Mouse (Mus musculus) neutrophil, adult 5-6 weeks (primary cell): ENCODE results near the gene Nsg1. TPM values are rescaled to one million over a fixed set of nuclear protein-coding genes. Genes with fewer than 3 reads are reported as not detected.
A peak's percentile ranks its signal among the peaks of the same experiment; 100 is the strongest.

Experiments
- ATAC-seq: fragments of 151-379, 151-347 bp; 2 replicates; pipeline ENCODE4 v1.8.0; 2017; ENCODE audit warnings: mild to moderate bottlenecking, moderate TSS enrichment; ENCODE audit not compliant: insufficient number of reproducible peaks, poor library complexity, low FRiP score, severe bottlenecking; ENCODE audit errors: extremely low read depth
- total RNA-seq: library from RNA; stranded (forward); fragments of 200-1000 nt; gene quantifications from 2 replicates; pipeline ENCODE4 v1.2.3, GENCODE M21; 2017

The Nsg1 gene
- total RNA-seq, result 0.12 and 0.25 TPM in 2 replicates

GRCm38 (mm10) chr5:38159634-38160413, at the start of gene Nsg1:
Gene Nsg1, minus strand, starts transcription at chr5:38159907.
- ATAC-seq, result no peak

- no peak for ATAC-seq
Measured at GRCm38 (mm10) chr5:38208985-38209384, 49.3 kb upstream of the Nsg1 start.

DNA sequence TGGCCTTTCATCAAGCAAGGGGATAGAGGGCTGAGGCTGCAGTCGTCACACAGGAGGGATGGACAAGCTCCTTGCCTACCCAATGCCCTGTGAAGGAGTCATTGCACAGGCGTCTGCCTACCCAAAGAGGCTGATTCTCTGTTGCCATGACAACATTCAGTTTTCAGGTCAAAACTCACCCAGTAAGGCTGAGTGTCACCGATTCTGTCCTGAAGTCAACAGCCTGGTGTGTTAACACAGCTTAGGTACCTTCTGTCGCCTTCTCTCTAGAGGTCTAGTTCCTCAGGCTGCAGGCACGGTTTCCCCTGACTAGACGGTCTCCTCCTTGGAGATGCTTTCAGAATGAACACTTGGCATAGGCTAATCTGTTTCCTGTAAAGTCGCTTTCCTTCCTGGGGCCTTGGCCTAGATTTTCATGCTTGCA, 45.6 kb upstream of the Nsg1 start:
- no peak for ATAC-seq

GRCm38 (mm10) chr5:38199686-38200085, 40.0 kb upstream of the Nsg1 start:
- ATAC-seq, result no peak

DNA sequence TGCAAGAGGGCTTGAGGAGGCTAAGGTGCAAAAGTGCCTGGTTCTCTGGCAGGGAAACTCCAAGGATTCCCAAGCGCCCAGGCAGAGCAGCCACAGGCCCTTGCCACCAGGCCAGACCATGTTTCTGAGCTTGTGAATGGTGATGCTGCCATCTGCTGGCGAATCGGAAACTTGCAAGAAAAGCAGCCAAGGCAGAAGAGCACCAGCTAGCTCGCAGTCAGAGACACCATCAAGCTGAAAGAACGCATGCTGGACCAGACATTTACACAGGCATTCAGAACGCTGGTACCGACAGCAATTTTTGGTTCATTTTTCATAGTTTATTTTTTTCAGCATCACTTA, 37.7 kb upstream of the Nsg1 start:
- peak; percentile 38; the same call in 1 of the 2 replicates for ATAC-seq

- ATAC-seq, result no peak
Measured at GRCm38 (mm10) chr5:38196821-38197481, 37.2 kb upstream of the Nsg1 start.

DNA sequence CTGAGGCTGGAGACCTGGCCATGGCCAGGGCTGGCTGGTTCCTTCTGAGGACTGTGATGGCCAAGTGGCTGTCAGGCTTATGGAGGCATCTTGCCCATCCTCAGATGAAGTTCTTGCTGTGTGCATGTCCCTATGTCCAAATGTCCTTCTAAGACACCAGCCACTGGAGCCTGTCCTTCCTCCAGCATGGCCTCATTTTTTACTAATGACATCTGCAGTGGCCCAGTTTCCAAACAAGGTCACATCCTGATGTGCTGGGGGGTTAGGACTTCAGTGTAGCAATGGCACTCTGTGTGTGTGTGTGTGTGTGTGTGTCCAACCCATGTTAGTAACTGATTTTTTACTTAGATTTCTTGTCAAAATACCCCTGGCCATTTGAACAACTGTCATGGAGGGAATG, 36.2 kb upstream of the Nsg1 start:
- ATAC-seq, result no peak

GRCm38 (mm10) chr5:38194946-38195345, 35.2 kb upstream of the Nsg1 start:
- ATAC-seq, result no peak

GRCm38 (mm10) chr5:38190907-38191306, 31.2 kb upstream of the Nsg1 start:
- no peak for ATAC-seq

DNA sequence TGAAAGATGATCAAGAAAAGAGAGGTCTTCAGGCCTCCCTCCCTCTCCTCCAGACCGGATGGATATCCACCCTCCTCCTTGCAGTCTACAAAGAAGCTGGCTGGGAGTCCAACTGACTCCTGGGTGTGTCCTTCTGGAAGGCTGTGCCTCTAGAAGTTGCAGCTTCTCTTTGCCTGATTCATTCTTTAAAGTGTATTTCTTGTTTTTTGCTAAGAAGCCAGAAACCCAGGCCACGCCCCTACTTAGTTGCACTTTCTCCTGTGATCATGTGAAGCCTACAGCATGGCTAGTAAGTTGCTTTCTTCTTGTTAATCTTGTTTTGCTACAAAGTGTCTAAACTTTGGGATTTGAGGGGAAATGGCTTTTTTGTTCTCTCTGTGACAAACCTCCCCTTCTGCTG, 27.3 kb upstream of the Nsg1 start:
- ATAC-seq, result no peak

DNA sequence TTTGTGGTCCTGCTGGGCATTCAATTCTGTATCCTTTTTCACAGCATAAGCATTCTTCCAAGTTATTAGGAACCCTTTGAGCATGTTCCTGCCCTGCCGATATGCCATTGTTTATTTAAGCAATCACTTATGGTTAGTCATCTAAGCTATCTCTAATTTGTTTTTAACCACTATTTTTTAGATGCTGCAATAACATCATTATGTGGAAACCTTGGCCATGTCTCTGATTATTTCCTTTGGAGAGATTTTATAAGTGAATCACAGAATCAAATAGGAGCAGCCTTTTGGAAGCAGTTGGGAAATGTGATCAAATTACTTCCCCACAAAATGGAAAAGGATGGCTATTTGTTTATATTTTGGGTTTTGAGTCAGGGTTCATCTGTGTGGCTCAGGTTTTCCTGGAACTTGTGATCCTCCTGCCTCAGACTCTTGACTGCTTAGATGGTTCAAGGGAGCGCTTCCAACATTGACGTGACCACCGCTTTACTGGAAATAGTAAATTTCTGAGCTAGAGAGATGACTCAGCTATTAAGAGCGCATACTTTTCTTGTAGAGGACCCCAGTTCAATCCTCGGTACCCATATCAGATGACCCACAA, 25.1 kb upstream of the Nsg1 start:
- no peak for ATAC-seq

GRCm38 (mm10) chr5:38174256-38174912, 14.7 kb upstream of the Nsg1 start:
- no peak for ATAC-seq

DNA sequence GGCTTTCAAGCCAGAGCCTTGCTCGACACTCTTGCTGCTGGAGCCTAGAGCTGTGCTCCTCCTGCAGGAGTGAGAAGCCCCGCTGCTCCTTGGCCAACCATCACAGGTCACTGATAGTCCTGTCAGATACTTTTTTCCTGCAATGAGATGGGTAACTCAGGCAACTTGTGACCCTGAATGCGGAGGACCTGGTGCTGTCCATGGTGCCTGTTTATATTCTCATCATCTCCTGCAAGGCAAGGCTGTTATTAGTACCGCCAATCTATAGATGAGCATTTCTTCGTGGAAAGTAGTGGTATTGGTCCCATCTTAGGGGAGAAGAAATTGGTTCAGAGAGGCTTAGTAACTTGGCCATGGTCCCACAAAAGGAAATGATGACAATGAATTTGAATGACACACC, 14.1 kb upstream of the Nsg1 start:
- no peak for ATAC-seq

DNA sequence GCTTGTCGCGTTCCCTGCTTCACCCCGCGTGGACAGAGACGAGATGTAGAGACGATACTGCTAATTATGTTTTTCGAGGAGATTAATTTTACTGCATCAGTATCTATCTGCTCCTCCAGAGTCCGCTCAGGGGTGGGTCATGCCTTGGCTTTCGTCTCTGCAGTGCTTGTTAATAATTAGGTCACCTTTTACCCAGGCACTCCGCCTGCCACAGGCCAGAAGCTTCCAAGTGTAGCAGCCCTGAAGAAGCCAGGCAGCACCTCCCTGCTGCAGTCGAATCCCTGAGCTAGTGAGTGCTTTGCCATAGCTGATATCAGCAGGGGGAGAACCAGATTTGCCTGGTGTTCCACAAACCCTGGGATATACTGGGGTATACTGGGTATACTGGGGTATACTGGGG, 8.8 kb upstream of the Nsg1 start:
- ATAC-seq, result no peak

DNA sequence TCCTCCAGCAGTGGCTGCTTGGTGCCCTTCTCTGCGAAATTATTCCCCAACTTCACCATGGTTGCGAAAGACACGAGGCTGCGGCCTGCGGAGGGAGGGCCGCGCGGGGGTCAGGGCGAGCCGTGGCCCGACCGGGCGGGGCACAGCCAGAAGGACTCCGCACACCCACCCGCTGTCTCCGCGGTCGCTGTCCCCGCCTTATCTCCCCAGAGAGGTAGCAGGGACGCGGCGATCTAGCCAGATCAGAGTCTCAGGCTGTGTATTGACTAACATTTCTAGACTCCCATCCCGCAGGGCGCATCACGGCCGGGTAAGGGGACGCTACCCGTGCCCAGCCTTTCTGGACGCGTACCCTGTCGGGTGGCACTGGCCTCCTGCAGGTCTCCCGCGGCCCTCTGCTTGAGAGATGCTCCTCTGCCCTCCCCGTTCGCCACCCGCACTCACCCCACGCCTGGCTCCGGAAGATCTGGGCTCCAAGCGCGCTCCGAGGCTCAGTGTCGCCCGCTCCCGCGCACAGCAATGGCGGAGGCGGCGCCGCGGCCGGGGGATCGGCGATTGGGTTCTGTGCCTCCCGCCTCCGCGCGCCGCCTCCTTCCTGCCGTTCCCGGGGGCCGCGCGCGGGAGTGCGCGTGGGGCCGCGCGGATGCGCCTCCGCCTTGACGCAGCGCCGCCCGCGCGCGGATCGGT, 617 bp downstream of the Nsg1 start:
- ATAC-seq, result no peak

DNA sequence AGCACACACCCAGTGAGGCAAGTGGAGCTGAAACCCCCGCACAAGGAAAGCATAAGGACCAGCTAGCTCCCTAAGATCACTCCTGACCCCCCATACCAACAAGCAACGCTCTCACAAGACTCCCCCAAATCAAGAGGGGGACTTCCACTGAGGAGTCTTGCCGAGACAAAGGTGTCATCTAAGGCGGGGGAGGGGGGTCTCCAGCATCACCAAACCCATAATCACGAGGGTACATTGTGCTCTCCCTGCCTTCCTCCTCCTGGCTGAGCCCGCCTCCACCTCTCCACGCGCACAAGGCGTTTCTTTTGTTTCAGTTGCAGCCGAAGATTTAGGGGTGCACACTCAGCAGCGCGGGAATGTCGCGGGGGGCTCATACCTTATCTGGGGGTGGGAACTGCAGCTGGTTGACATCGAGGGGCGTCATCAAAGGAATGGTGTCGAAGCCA, 1.2 kb downstream of the Nsg1 start:
- no peak for ATAC-seq

DNA sequence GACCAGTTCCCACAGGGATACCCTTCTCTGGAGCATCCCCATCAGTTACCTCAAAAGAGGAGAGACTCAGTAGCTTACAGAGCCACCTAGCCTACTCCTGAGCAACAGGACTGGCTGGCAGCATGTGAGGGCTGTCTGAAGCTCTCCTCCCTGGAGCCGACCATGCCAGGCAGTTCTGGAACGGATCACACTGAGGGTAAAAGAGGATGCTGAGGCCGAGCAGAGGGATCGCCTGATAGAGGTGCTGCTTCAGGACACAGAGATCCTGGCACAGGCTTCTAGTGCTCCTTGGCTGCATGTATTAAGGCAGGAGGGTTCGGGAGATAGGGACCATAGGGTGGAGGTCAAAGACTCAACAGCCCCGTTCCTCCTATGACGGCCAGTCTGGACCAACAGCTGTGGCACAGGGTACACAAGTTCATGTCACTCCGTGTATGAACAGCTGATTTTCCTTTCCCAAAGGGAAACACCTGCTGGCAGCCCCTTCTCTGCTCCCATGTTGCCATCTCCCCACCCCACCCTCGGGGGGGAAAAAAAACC, 2.2 kb downstream of the Nsg1 start:
- ATAC-seq, result no peak

GRCm38 (mm10) chr5:38153636-38154035, 6.1 kb downstream of the Nsg1 start:
- ATAC-seq, result no peak
